In genomic region chr2:167487994-167488393, GRCm38 (mm10) we compare ENCODE assay signal across 18 mouse cellular contexts.
"Had no signal": no experiment of that assay in that cellular context is flagged by ENCODE, and none has a peak within 500 bp of the region (broad histone marks: within the 10 kb centered on the region; RNA-seq: fewer than 3 reads in every experiment).

No protein-coding gene starts in this region.

- DNase-seq: kidney, adult 2 months; kidney, postnatal 14 days; layer of hippocampus, postnatal 36 days; left cerebral cortex, postnatal 4 days; lung, embryonic 14.5 days; lung, postnatal 10 days; lung, postnatal 4 days; midbrain, embryonic 14.5 days; retina, postnatal 1 day; right cerebral cortex, postnatal 4 days; spleen, adult 18-20 months; thymus, postnatal 36 days had no signal

- H3K27me3 ChIP-seq: kidney, embryonic 15.5 days; limb, embryonic 13.5 days; liver, embryonic 12.5 days; neural tube, embryonic 12.5 days had no signal

- H3K9ac ChIP-seq: kidney, embryonic 15.5 days; limb, embryonic 13.5 days; liver, embryonic 12.5 days; lung, embryonic 14.5 days; neural tube, embryonic 12.5 days had no signal

- H3K4me3 ChIP-seq: kidney, embryonic 15.5 days; limb, embryonic 13.5 days; liver, embryonic 12.5 days; midbrain, embryonic 10.5 days; myocyte; neural tube, embryonic 12.5 days had no signal

- H3K27ac ChIP-seq: kidney, embryonic 15.5 days; limb, embryonic 13.5 days; liver, embryonic 12.5 days; midbrain, embryonic 10.5 days; neural tube, embryonic 12.5 days had no signal
